Mouse (Mus musculus) T-cell, adult 66 days (primary cell): Measurements from ENCODE around the gene Nt5m. TPM values are rescaled to one million over a fixed set of nuclear protein-coding genes. Genes with fewer than 3 reads are reported as not detected.

Source experiments
- total RNA-seq, 2 experiments: library from RNA; stranded (reverse); gene quantifications; 3 replicates in 1 of 2; 4 replicates in 1 of 2; pipeline ENCODE4 v1.2.4; 2023

Gene Nt5m
- 10 to 100 TPM; 12.6 to 15.5 TPM for total RNA-seq

GRCm38 (mm10) chr11:59839008-59839458 lies at the start of gene Nt5m:
Gene Nt5m, plus strand, starts transcription at chr11:59839447.

DNA sequence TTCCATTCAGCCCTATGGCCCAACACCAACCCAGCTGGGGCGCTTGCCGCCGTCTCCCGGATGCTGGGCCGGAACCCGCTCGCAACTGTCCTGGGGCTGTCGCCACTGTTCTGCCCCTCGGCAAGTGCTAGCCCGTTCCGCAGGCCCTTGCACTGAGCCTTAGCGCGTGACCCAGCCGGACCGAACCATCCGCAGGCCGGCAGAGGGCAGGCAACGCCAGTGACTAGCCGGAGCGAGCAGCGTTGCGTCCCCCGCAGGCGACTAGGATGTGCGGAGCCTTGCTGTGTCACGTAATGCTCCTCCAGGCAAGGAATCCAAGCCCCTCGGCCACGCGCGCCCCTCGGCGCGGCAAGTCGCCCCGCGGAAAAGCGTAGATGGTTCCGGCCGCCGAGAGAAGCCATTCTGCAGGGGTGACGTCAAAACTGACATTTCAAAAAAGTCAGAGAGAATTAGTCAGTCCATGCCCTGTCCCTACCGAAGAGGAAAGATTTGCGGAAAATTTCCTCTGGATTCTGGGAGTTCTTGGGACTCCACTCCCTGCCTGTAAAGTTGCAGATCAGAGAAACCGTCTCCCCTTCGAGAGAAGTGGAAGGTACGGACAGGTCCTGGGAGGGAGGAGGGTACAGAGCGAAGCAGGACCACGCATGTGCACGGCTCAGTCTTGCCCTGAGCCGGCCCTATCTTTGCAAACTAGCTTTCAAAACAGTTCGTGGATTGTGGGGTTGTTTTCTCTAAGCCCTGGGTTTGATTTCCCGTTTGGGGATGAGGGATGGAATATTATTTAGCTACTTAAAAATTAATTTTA lies 29.4 kb upstream of the Nt5m start, which contains the start of gene Flcn:
Gene Flcn, minus strand, starts transcription at position 347 of the 805 bp plus-strand sequence.

GRCm38 (mm10) chr11:59839459-59840126 lies 346 bp downstream of the Nt5m start, which contains the start of gene Cops3:
Gene Cops3, minus strand, starts transcription at chr11:59839838.

Other genes with a start within 250 kb of the Nt5m start
- gene Olfr223, start 246.2 kb upstream of the Nt5m start, total RNA-seq = not detected
- gene Mprip, start 178.1 kb upstream of the Nt5m start, total RNA-seq = 10 to 100 TPM; 62.3 to 62.7 TPM
- gene Pld6, start 51.8 kb upstream of the Nt5m start, total RNA-seq = under 1 TPM in 1 of 2 experiments, not detected in 1; 0.44 TPM
- gene Flcn, start 29.4 kb upstream of the Nt5m start, total RNA-seq = 10 to 100 TPM; 60.0 to 63.2 TPM
- 10 to 100 TPM; 73.8 to 75.5 TPM for gene Cops3, start 391 bp downstream of the Nt5m start, total RNA-seq
- 1 to 10 TPM; 5.9 to 8.3 TPM for gene Med9, start 108.8 kb downstream of the Nt5m start, total RNA-seq
- gene Rasd1, start 125.5 kb downstream of the Nt5m start, total RNA-seq = 1 to 10 TPM in 1 of 2 experiments, not detected in 1; 1.1 TPM
- 1 to 10 TPM; 2.3 to 5.7 TPM for gene Pemt, start 207.0 kb downstream of the Nt5m start, total RNA-seq